Mouse (Mus musculus) lung, adult 2 months (tissue): Measurements from ENCODE around the gene Scgb3a1.

Experiments used
- CTCF ChIP-seq: fragments of 200-500 bp; IDR thresholded peaks from 2 replicates; pipeline ENCODE4 v1.5.1; 2011; ENCODE audit warnings: mild to moderate bottlenecking, low read length, control low read depth; ENCODE audit not compliant: insufficient read depth
- POLR2A ChIP-seq: fragments of 200-500 bp; IDR thresholded peaks from 2 replicates; pipeline ENCODE4 v1.6.1; 2011; ENCODE audit warnings: low read depth, mild to moderate bottlenecking, control low read depth, low read length, borderline replicate concordance; ENCODE audit errors: extremely low read depth

- TF ChIP-seq POLR2A (0 out of 2 replicates have a peak, but pooled peaks have one; percentile 29), CTCF (no peak)
Measured at GRCm38 (mm10) chr11:49658791-49659469, 4.5 kb upstream of the Scgb3a1 start.
